Mouse (Mus musculus): Measurements from ENCODE around the gene Klf8.
A peak's percentile ranks its signal among the peaks of the same experiment; 100 is the strongest.

DNA sequence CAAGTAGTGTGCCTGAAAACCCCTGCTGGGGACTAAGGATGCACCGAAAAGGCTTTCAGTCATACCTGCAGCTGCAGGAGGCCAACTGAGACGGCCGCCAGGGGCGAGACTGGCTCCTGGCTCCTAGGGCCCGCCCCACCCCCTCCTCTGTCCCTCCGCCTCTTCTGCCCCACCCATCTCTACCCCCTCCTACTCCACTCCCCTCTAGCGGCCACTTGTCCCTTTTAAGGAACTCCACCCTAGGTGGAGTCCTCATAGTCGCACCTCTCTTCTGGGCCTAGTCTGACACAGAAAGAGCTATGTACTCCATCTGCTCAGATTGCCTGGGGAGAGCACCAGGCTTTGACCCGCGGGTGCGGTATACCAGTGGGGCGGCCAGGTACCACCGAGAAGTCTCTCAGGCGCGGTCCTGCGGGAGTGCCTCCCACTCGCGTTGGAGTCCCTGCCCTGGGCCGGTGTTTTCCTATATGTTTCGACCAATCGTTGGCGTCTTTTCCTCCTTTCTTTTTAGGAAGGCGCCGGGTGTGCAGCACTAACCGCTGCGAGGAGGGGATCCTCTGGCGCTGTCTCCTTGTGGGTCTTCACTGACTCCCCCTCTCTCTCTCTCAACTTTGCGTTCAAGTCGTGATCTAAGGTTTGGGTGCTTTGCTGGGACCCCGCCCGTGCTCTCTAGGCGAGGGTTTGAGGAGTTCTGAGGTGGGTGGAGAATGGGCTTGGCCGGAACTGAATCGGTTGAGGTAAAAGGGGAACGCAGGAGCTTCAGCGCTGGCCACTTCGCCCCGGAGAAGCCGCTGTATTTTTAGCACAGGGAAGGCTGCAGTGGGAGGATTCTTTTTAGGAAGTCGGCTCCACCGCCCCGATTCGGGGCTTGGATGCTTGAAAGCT, 122.3 kb downstream of the Klf8 start:
- TF ChIP-seq EP300 (IDR thresholded peaks at IDR 0.05; ENCODE audit: low read depth), result no peak
- peak; percentile 34 for TF ChIP-seq CTCF (IDR thresholded peaks at IDR 0.05; ENCODE audit: low read depth)
